Mouse (Mus musculus) hindbrain, embryonic 14.5 days (tissue): ENCODE measurements around the gene Trp53i13. TPM values are rescaled to one million over a fixed set of nuclear protein-coding genes. Genes with fewer than 3 reads are reported as not detected.

Source experiments
- ATAC-seq: fragments of 200-750 bp; cut with Nextera tagmentation; 2 replicates; pipeline ENCODE4 v1.8.0; 2017; ENCODE audit warnings: moderate number of reproducible peaks, mild to moderate bottlenecking, moderate TSS enrichment, moderate library complexity; ENCODE audit not compliant: low FRiP score
- DNase-seq: peaks from one replicate; pipeline ENCODE4 v3.0.0-alpha.2; 2015; ENCODE audit warnings: low spot score
- H3K27ac ChIP-seq: fragments of 300-500 bp; sonication (generic); 2 replicates; pipeline ENCODE4 v1.5.1; 2014; ENCODE audit warnings: mild to moderate bottlenecking, moderate library complexity
- H3K27me3 ChIP-seq: fragments of 300-500 bp; sonication (generic); 2 replicates; pipeline ENCODE4 v1.6.1; 2014; ENCODE audit warnings: mild to moderate bottlenecking, low read length, mixed read lengths; ENCODE audit not compliant: control insufficient read depth, insufficient read depth
- H3K36me3 ChIP-seq: fragments of 300-500 bp; sonication (generic); replicated peaks from 2 replicates; pipeline ENCODE4 v1.6.1; 2014; ENCODE audit not compliant: control insufficient read depth, insufficient read depth
- H3K4me1 ChIP-seq: fragments of 300-500 bp; sonication (generic); replicated peaks from 2 replicates; pipeline ENCODE4 v1.6.1; 2014; ENCODE audit warnings: antibody characterized with exemption, low read length, mixed read lengths; ENCODE audit not compliant: control insufficient read depth, insufficient read depth
- H3K4me2 ChIP-seq: fragments of 300-500 bp; sonication (generic); replicated peaks from 2 replicates; pipeline ENCODE4 v1.6.1; 2014; ENCODE audit warnings: mild to moderate bottlenecking, moderate library complexity
- H3K4me3 ChIP-seq: fragments of 300-500 bp; sonication (generic); replicated peaks from 2 replicates; pipeline ENCODE4 v1.5.1; 2014; ENCODE audit warnings: mild to moderate bottlenecking, low read length
- H3K9ac ChIP-seq: fragments of 300-500 bp; sonication (generic); 2 replicates; pipeline ENCODE4 v1.6.1; 2014
- H3K9me3 ChIP-seq: fragments of 300-500 bp; sonication (generic); 2 replicates; pipeline ENCODE4 v1.6.1; 2016; ENCODE audit warnings: low read length; ENCODE audit not compliant: control insufficient read depth
- WGBS: fragments of 180-500 bp; shearing (Covaris S2); extraction: QIAGEN DNeasy Blood & Tissue Kit; methylation state at CpG from one replicate; pipeline ENCODE4 v1.1.7; 2014; 5-methylcytosine and 5-hydroxymethylcytosine counted together
- polyA plus RNA-seq: library from polyadenylated mRNA; unstranded; fragments of >200 nt; fragmentation: Nextera tagmentation; extraction: Ambion mirVana; gene quantifications from 2 replicates; pipeline ENCODE4 v1.2.1, GENCODE M21; 2014

Gene Trp53i13
- polyA plus RNA-seq, 1 experiment from 2014 or later, result 15.1 TPM

DNA sequence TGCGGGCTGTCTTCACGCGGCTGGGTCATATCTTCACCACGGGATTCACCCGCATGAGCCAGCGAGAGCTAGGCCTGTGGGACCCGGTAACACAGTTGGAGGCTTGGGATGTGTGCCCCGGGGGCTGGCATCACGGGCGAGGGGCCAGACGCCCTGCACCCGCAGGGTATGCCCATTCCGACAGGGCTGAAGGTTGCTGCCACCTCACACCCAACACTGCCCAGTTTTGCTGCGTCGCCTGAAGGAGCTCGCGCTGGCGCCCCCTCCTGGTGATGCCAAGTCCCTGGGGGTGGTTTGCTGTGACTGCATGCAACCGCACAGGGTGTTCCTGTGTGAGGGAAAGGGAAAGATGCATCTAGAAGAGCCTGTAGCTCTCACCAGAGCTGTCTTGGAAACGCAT lies 48.0 kb downstream of the Trp53i13 start:
- peaks cover 39% of the 10 kb centered on the region for H3K27me3 ChIP-seq
- no peaks in the 10 kb centered on the region for H3K9me3 ChIP-seq
- H3K9ac ChIP-seq, result no peak overlapping the region
- H3K4me1 ChIP-seq, result no peaks in the 10 kb centered on the region; the same call in 1 of the 2 replicates
- no peak overlapping the region for H3K27ac ChIP-seq
- 15% methylated on average over 20 of the region's 20 CpGs for WGBS
- peak; percentile 33; the same call in 1 of the 2 replicates for ATAC-seq
- H3K4me3 ChIP-seq, result no peak overlapping the region
- peaks cover 22% of the 10 kb centered on the region for H3K36me3 ChIP-seq
- peak; percentile 56 for DNase-seq
- H3K4me2 ChIP-seq, result no peak overlapping the region

DNA sequence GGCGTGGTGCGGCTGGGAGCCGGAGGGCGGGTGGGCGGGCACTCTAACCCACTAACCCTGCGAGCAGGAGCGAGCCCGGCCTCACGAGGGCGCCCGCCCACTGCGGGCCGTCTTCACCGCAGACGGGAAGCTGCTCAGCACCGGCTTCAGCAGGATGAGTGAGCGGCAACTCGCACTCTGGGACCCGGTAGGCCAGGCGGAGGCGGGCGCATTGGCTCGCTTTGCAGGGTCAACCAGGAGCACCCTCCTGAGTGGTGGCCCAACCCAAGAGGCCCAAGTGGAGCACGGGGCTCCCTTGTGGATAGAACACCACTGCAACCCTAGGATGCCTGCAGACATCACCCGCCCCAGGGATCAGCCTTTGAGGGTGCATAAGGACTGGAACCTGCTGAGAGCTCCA lies 48.6 kb downstream of the Trp53i13 start:
- DNase-seq, result no peak
- H3K9ac ChIP-seq, result no peak overlapping the region
- ATAC-seq, result no peak
- H3K27me3 ChIP-seq, result peaks cover 45% of the 10 kb centered on the region
- H3K4me2 ChIP-seq, result no peak overlapping the region
- no peaks in the 10 kb centered on the region for H3K9me3 ChIP-seq
- peaks cover 16% of the 10 kb centered on the region for H3K36me3 ChIP-seq
- H3K27ac ChIP-seq, result no peak overlapping the region
- no peak overlapping the region for H3K4me3 ChIP-seq
- 4% methylated on average over 25 of the region's 25 CpGs for WGBS
- peaks cover under 1% of the 10 kb centered on the region; the same call in 1 of the 2 replicates for H3K4me1 ChIP-seq

DNA sequence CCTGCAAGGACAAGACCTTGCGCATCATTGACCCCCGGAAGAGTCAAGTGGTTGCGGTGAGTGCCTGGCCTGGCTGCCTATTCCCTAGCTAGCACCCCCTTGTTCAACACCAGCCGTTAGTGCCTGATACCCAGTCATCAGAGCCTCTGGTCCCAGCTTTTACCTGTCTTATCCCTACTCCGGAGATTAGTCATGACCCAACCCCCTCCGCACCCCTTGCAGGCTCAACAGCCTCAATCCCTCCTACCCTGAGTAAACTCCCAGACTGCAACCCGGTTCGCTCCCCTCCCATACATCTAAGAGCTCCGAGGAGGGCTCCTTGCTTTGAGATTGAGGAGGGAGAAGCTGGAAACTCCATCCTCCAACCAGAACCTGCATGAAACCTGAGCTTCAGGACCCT lies 49.2 kb downstream of the Trp53i13 start:
- Histone ChIP-seq H3K4me3 (no peak overlapping the region), H3K27me3 (peaks cover 49% of the 10 kb centered on the region), H3K9me3 (no peaks in the 10 kb centered on the region), H3K27ac (no peak overlapping the region), H3K9ac (no peak overlapping the region), H3K4me2 (no peak overlapping the region), H3K36me3 (peaks cover 10% of the 10 kb centered on the region), H3K4me1 (peaks cover 5% of the 10 kb centered on the region; the same call in 1 of the 2 replicates)
- no peak for ATAC-seq
- 47% methylated on average over 9 of the region's 9 CpGs for WGBS
- no peak for DNase-seq

DNA sequence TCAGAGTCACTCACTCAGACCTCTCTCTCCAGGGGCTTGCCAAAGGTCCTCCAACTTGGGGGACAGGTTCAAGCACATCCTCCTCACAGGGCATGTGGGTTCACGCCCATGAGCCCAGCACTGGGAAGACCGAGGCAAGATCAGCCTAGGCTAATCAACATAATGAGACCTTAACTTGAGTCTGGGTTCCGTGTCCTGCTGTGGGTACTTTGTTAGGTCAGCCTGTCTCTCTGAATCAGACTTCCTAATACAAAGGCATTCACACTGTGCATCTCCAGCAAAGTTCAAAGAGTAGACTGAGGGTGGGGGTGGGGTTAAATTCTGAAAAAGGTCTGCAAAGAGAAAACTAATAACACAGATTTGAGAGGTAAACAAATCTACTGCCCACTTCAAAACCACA lies 50.7 kb downstream of the Trp53i13 start:
- Histone ChIP-seq H3K9me3 (no peaks in the 10 kb centered on the region), H3K36me3 (no peaks in the 10 kb centered on the region; the same call in 1 of the 2 replicates), H3K9ac (no peak overlapping the region), H3K4me1 (peaks cover 5% of the 10 kb centered on the region; the same call in 1 of the 2 replicates), H3K4me3 (no peak overlapping the region), H3K27ac (no peak overlapping the region), H3K27me3 (peaks cover 58% of the 10 kb centered on the region), H3K4me2 (no peak overlapping the region)
- ATAC-seq (no peak), DNase-seq (no peak)
- 31% methylated on average over 3 of the region's 3 CpGs for WGBS

DNA sequence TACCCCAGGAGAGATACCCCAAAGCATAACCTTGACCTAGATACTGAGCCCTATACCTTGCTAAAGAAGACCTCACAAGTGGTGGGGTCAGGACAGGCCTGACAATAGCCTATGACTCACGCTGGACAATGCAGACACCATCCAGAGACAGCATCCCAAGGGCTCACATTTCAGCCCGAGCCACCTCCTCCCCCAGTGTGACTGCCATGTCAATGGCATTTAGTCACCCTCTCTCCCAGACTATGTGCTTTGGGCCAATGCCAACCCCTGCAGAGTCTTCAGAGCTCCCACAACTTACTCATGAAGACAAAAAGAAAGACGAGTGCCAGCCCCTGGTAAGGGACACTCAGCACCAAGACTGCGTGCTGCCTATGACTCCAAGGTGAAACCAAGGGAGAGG lies 51.1 kb downstream of the Trp53i13 start:
- WGBS, result 49% methylated on average over 4 of the region's 4 CpGs
- peaks cover 58% of the 10 kb centered on the region for H3K27me3 ChIP-seq
- peaks cover 5% of the 10 kb centered on the region; the same call in 1 of the 2 replicates for H3K4me1 ChIP-seq
- no peak overlapping the region for H3K4me2 ChIP-seq
- H3K9ac ChIP-seq, result no peak overlapping the region
- H3K4me3 ChIP-seq, result no peak overlapping the region
- H3K36me3 ChIP-seq, result no peaks in the 10 kb centered on the region; the same call in 1 of the 2 replicates
- H3K27ac ChIP-seq, result no peak overlapping the region
- ATAC-seq (no peak), DNase-seq (no peak)
- no peaks in the 10 kb centered on the region for H3K9me3 ChIP-seq

DNA sequence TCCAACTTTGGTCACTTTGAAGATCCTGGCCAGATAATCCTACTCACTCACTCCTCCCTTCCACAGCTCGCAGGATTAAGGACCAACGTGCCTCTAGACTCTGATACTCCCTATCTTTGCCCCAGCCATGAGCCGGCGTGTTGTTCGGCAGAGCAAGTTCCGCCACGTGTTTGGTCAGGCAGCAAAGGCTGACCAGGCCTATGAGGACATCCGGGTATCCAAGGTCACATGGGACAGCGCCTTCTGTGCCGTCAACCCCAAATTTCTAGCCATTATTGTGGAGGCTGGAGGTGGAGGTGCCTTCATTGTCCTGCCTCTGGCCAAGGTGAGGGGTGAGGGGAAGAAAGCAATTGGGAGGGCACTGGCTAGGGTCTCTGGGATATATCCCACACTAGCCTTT lies 52.0 kb downstream of the Trp53i13 start:
- no peak overlapping the region for H3K4me3 ChIP-seq
- no peak overlapping the region for H3K9ac ChIP-seq
- DNase-seq, result no peak
- H3K4me1 ChIP-seq, result peaks cover 5% of the 10 kb centered on the region; the same call in 1 of the 2 replicates
- H3K4me2 ChIP-seq, result no peak overlapping the region
- H3K36me3 ChIP-seq, result no peaks in the 10 kb centered on the region; the same call in 1 of the 2 replicates
- peaks cover 58% of the 10 kb centered on the region for H3K27me3 ChIP-seq
- no peak for ATAC-seq
- no peak overlapping the region for H3K27ac ChIP-seq
- H3K9me3 ChIP-seq, result no peaks in the 10 kb centered on the region
- 76% methylated on average over 10 of the region's 10 CpGs for WGBS

DNA sequence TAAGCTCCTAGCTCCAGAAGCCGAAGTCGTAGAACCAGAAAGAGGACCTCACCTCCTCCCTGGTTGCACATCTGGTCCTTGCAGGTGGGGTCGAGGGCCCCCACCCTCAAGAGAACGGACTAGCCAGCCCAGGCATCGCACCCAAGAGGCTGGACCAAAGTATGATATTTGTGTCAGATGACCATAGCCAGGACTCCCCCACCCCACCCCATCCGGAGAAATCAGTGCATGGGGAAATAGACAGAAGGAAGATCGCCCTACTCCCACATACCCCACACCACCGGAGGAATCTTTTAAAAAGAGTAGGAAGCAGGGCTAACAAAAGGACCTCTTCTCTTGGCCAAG lies 52.7 kb downstream of the Trp53i13 start:
- WGBS, result 48% methylated on average over 8 of the region's 8 CpGs
- Histone ChIP-seq H3K27me3 (peaks cover 55% of the 10 kb centered on the region), H3K9me3 (no peaks in the 10 kb centered on the region), H3K36me3 (no peaks in the 10 kb centered on the region; the same call in 1 of the 2 replicates), H3K9ac (no peak overlapping the region), H3K27ac (no peak overlapping the region), H3K4me1 (peaks cover 5% of the 10 kb centered on the region; the same call in 1 of the 2 replicates), H3K4me2 (peak overlapping the region; percentile 99), H3K4me3 (peak overlapping the region; percentile 44; the same call in 1 of the 2 replicates)
- ATAC-seq (no peak), DNase-seq (no peak)

DNA sequence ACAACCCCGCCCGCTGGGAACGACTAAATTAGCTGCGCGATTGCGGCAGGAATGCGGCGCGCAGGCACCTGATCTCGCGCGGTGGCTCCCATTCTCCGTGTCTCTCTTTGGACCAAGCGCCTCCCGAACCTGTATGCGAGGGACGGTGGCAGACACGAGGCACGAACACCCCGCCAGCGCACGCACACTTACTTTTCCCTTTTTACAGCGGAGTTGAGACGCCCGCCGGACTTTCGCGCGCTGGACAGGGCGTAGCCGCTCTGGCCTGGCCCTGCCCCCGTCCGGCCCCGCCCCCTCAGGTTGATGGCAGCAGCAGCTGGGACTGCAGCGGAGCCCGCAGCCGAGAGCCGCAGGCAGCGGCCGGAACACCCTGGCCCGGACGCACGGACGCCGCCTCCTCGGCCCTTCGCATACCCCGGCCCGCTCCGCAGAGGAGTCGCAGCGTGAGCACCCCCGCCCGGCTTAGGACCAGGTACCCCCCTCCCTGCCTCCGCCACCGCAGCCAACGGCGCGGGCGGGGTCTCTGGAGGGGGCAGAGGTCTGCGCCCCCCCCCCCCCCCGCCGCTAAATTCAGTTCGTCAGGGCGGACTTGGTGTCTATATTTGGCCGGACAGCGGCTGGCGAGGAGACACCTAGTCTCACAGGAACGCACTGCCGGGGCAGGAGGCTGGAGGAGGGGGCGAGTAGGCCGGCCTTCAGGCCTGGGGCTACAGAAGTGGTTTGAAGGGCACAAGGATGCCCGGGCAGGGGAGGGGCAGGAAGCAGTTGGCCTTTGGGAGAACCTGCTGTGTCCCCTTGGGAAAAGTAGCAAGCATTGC lies 53.3 kb downstream of the Trp53i13 start, which contains the start of gene Coro6:
Gene Coro6 (plus strand): TSS at position 129 of the 818 bp plus-strand sequence.
- WGBS, result under 1% methylated on average over 61 of the region's 73 CpGs
- H3K4me2 ChIP-seq, result peak within 1 kb of the TSS; percentile 99
- H3K27ac ChIP-seq, result no peak within 1 kb of the TSS
- ATAC-seq, result peak; percentile 47; the same call in 1 of the 2 replicates
- peaks cover 50% of the 10 kb centered on the region for H3K27me3 ChIP-seq
- H3K4me1 ChIP-seq, result peaks cover 5% of the 10 kb centered on the region; the same call in 1 of the 2 replicates
- peaks cover 3% of the 10 kb centered on the region for H3K36me3 ChIP-seq
- peak within 1 kb of the TSS; percentile 44 for H3K4me3 ChIP-seq
- DNase-seq, result no peak
- H3K9me3 ChIP-seq, result no peaks in the 10 kb centered on the region
- H3K9ac ChIP-seq, result peak within 1 kb of the TSS; percentile 53

DNA sequence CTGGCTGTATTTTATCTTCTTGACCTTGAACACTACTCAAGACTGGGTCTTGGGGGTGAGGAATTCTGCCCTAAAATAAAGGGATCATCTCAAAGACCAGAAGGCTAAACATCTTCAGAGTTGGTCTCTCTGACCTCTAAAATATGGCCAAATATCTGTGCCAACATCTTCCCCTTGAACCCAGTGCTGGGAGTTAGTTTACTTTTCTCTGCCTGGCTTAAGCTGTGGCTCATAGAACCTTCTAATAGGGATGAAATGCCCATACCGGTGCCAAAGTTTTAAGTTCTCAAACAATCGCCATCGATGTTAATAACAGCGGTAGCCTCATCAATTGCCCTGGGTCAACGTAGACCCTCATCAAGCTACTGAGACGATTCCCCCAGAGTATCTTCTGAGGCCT lies 53.9 kb downstream of the Trp53i13 start:
- Histone ChIP-seq H3K4me1 (peaks cover 5% of the 10 kb centered on the region; the same call in 1 of the 2 replicates), H3K27ac (no peak overlapping the region), H3K36me3 (peaks cover 4% of the 10 kb centered on the region), H3K4me2 (peak overlapping the region; percentile 99), H3K27me3 (peaks cover 44% of the 10 kb centered on the region), H3K4me3 (peak overlapping the region; percentile 44), H3K9me3 (no peaks in the 10 kb centered on the region), H3K9ac (peak overlapping the region; percentile 53)
- WGBS, result 8% methylated on average over 6 of the region's 6 CpGs
- ATAC-seq, result no peak
- DNase-seq, result no peak
